Mouse (Mus musculus) limb, embryonic 15.5 days (tissue): ENCODE results near the gene Msx3. TPM values are rescaled to one million over a fixed set of nuclear protein-coding genes. Genes with fewer than 3 reads are reported as not detected.

Experiments used
- ATAC-seq: fragments of 200-750 bp; cut with Nextera tagmentation; 2 replicates; pipeline ENCODE4 v1.8.0; 2017; ENCODE audit warnings: low read depth, moderate TSS enrichment; ENCODE audit not compliant: insufficient number of reproducible peaks, low FRiP score, low TSS enrichment
- H3K27ac ChIP-seq: fragments of 300-500 bp; sonication (generic); 2 replicates; pipeline ENCODE4 v1.5.1; 2015; ENCODE audit warnings: moderate library complexity, mild to moderate bottlenecking, inconsistent platforms
- H3K27me3 ChIP-seq: fragments of 300-500 bp; sonication (generic); 2 replicates; pipeline ENCODE4 v1.6.1; 2015; ENCODE audit warnings: inconsistent platforms
- H3K36me3 ChIP-seq: fragments of 300-500 bp; sonication (generic); 2 replicates; pipeline ENCODE4 v1.6.1; 2015; ENCODE audit warnings: inconsistent platforms
- H3K4me1 ChIP-seq: fragments of 300-500 bp; sonication (generic); 2 replicates; pipeline ENCODE4 v1.6.1; 2015; ENCODE audit warnings: inconsistent platforms
- H3K4me2 ChIP-seq: fragments of 300-500 bp; sonication (generic); 2 replicates; pipeline ENCODE4 v1.6.1; 2015; ENCODE audit warnings: mild to moderate bottlenecking, inconsistent platforms
- H3K4me3 ChIP-seq: fragments of 300-500 bp; sonication (generic); 2 replicates; pipeline ENCODE4 v1.5.1; 2015; ENCODE audit warnings: mild to moderate bottlenecking, inconsistent platforms
- H3K9ac ChIP-seq: fragments of 300-500 bp; sonication (generic); 2 replicates; pipeline ENCODE4 v1.6.1; 2015; ENCODE audit warnings: inconsistent platforms
- H3K9me3 ChIP-seq: fragments of 300-500 bp; sonication (generic); 2 replicates; pipeline ENCODE4 v1.6.1; 2016; ENCODE audit warnings: inconsistent platforms
- WGBS: fragments of 180-500 bp; shearing (Covaris S2); methylation state at CpG from one replicate; pipeline ENCODE4 v1.1.7; 2015; 5-methylcytosine and 5-hydroxymethylcytosine counted together
- polyA plus RNA-seq: library from polyadenylated mRNA; unstranded; fragments of >200 nt; fragmentation: Nextera tagmentation; extraction: Ambion mirVana; gene quantifications from 2 replicates; pipeline ENCODE4 v1.2.1, GENCODE M21; 2015

Msx3 gene
- polyA plus RNA-seq, 1 experiment from 2014 or later, result not detected

DNA sequence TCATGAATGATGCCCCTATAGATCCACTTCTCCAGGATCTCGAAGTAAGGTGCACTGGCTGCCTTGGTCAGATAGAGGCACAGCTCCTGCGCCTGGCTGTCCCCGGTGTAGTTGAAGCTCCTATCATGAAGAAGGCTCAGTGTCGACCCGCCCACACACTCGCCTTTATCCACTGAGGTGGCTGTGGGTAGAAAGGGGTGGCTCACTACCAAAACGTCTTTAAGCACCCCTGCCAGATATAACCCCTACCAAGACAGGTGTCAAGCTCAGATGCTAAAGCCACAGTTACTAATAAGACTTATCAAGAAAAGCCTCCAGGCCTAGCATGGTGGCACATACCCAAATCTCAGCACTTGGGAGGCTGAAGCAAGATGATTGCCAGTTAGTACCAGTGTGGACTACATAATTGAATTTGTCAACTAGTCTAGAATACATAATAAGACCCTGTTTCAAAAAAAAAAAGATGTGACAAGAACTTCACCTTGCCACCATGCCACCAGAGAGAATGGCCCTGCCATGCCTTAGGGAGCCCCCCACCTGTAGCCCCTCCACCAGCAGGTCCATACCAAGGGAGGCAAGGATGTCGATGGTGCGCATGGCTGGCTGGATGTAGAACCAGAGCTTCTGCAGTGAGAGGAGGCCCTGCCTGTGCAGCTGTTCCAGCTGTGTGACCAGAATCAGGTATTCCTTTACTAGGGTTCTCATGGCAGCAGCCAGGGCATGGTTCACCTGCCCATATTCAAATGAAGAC, 41.9 kb downstream of the Msx3 start:
- H3K27ac ChIP-seq, result no peak overlapping the region
- H3K9me3 ChIP-seq, result no peaks in the 10 kb centered on the region
- no peak overlapping the region for H3K9ac ChIP-seq
- WGBS, result 90% methylated on average over 9 of the region's 9 CpGs
- H3K36me3 ChIP-seq, result peaks cover 62% of the 10 kb centered on the region
- H3K27me3 ChIP-seq, result no peaks in the 10 kb centered on the region
- no peak overlapping the region for H3K4me3 ChIP-seq
- H3K4me2 ChIP-seq, result no peak overlapping the region
- no peak for ATAC-seq
- H3K4me1 ChIP-seq, result no peaks in the 10 kb centered on the region

DNA sequence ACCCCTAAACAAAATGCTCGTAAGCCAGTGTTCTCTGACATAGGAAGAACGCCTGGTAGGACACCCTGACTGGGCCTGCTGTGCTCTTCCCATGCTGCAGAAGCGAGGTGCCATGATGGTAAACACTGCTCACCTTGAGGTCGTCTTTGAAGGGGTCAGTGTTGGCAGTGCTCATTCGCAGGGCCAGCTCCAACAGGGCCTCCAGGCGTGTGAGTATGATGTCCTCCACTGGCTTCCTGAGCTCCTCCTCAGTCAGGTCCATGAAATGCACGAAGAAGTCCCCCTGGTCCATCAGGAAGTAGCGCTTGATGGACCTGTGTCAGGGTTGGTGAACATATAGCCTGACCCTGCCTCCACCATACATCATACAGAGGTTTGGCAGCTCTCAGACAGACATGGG, 44.2 kb downstream of the Msx3 start:
- Histone ChIP-seq H3K9ac (no peak overlapping the region), H3K9me3 (no peaks in the 10 kb centered on the region), H3K4me2 (no peak overlapping the region), H3K27ac (no peak overlapping the region), H3K27me3 (no peaks in the 10 kb centered on the region), H3K4me1 (no peaks in the 10 kb centered on the region), H3K4me3 (no peak overlapping the region), H3K36me3 (peaks cover 70% of the 10 kb centered on the region)
- no peak for ATAC-seq
- 89% methylated on average over 8 of the region's 8 CpGs for WGBS

DNA sequence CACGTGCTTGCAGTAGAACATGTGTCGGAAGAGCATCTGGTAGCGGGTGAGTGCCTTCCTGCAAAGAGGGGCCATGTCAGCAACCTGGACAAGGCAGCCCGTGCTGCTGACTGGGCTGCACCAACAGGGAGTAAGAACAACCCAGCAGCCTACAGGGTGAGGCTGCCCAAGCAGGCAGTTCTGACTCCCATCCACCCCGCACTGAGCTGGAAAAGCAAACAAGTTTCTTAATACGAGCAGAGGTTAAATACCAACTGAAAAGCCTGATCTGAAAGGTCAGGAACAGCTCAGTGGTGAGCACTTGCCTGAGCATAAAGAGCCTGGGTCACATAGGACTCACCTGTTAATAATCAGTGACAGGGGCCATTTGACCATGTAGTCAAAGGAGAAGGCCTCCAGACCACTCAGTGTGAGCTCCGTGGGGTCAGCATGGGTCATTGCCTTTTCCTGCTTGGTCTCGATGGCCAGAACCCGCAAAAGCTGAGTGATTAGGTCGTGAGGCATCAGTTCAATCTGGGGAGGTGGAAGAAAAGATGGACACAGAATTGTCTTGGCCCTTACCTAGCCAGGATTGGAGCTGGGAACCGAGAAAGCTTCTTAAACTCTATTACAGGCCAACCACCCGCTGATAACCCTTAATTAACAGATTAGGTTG, 47.7 kb downstream of the Msx3 start:
- no peak overlapping the region for H3K4me3 ChIP-seq
- peaks cover 88% of the 10 kb centered on the region for H3K36me3 ChIP-seq
- WGBS, result 73% methylated on average over 12 of the region's 12 CpGs
- H3K27me3 ChIP-seq, result no peaks in the 10 kb centered on the region
- H3K4me1 ChIP-seq, result no peaks in the 10 kb centered on the region
- H3K4me2 ChIP-seq, result no peak overlapping the region
- no peak for ATAC-seq
- H3K27ac ChIP-seq, result no peak overlapping the region
- H3K9ac ChIP-seq, result no peak overlapping the region
- no peaks in the 10 kb centered on the region for H3K9me3 ChIP-seq

DNA sequence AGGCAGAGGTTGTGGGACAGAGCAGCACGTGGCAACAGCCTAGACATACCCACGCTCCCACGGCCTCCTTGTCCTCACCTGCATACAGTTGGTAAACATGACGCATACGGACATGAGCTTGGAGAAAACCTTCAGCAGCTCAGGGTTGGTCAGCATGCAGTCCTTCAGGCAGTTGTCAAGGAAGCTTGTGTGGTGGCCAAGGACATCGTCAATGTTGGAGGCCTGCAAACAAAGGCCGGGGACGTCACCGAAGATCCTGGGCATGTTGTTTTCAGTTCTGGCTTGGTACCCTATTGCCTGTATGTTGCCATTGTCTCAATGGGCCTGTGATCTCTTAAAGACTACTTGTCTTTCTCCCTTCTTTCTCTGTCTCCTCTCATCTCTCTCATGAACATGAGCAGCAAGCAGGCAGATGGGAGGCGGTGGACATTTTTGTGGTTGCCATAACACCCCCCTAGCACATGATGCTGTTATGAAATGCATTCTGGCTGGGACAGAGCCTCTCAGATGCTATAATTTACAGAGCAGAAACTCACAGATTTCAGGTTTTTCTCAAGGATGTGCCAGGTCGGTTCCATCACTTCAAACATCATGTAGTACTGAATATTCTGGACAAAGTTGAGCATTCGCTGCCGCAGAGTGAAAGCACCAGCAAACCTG, 50.1 kb downstream of the Msx3 start:
- Histone ChIP-seq H3K36me3 (peaks cover 80% of the 10 kb centered on the region), H3K9me3 (no peaks in the 10 kb centered on the region), H3K9ac (no peak overlapping the region), H3K27me3 (no peaks in the 10 kb centered on the region), H3K4me2 (no peak overlapping the region), H3K27ac (no peak overlapping the region), H3K4me1 (no peaks in the 10 kb centered on the region), H3K4me3 (no peak overlapping the region)
- 95% methylated on average over 13 of the region's 13 CpGs for WGBS
- no peak for ATAC-seq

Other genes with a start within 250 kb of the Msx3 start
- gene Adgra1, start 214.9 kb downstream of the Msx3 start, polyA plus RNA-seq, result 0.70 and 0.76 TPM in 2 replicates
- gene Kndc1, start 154.4 kb downstream of the Msx3 start, polyA plus RNA-seq, result 0.24 and 0.26 TPM in 2 replicates
- 0.12 TPM in 1 of 2 replicates, not detected in the other for gene Utf1, start 105.3 kb downstream of the Msx3 start, polyA plus RNA-seq
- 0.38 and 0.44 TPM in 2 replicates for gene 6430531B16Rik, start 70.3 kb downstream of the Msx3 start, polyA plus RNA-seq
- 2.9 and 3.0 TPM in 2 replicates for gene Adam8, start 56.5 kb downstream of the Msx3 start, polyA plus RNA-seq
- gene Zfp511, start 12.7 kb downstream of the Msx3 start, polyA plus RNA-seq, result 36.9 and 37.2 TPM in 2 replicates
- gene Tubgcp2, start 12.4 kb downstream of the Msx3 start, polyA plus RNA-seq, result 50.6 and 51.9 TPM in 2 replicates
- gene Caly, start 33.5 kb upstream of the Msx3 start, polyA plus RNA-seq, result 0.55 and 1.2 TPM in 2 replicates
- gene Prap1, start 44.3 kb upstream of the Msx3 start, polyA plus RNA-seq, result 0.41 TPM in 1 of 2 replicates, not detected in the other
- 21.4 and 22.3 TPM in 2 replicates for gene Fuom, start 53.4 kb upstream of the Msx3 start, polyA plus RNA-seq
- gene Paox, start 66.7 kb upstream of the Msx3 start, polyA plus RNA-seq, result 17.7 and 18.4 TPM in 2 replicates
- 130 and 141 TPM in 2 replicates for gene Echs1, start 67.4 kb upstream of the Msx3 start, polyA plus RNA-seq
- 20.6 and 21.9 TPM in 2 replicates for gene Mtg1, start 88.5 kb upstream of the Msx3 start, polyA plus RNA-seq
- 0.27 and 0.36 TPM in 2 replicates for gene Sprn, start 105.8 kb upstream of the Msx3 start, polyA plus RNA-seq
- not detected in 2 replicates for gene Olfr522, start 115.7 kb upstream of the Msx3 start, polyA plus RNA-seq
- not detected in 2 replicates for gene Olfr523, start 124.1 kb upstream of the Msx3 start, polyA plus RNA-seq
- gene Olfr524, start 156.9 kb upstream of the Msx3 start, polyA plus RNA-seq, result not detected in 2 replicates
- 0.11 TPM in 1 of 2 replicates, not detected in the other for gene Cd163l1, start 169.2 kb upstream of the Msx3 start, polyA plus RNA-seq
- gene 5830411N06Rik, start 198.2 kb upstream of the Msx3 start, polyA plus RNA-seq, result not detected in 2 replicates